Mouse (Mus musculus) intestine, postnatal 0 days (tissue): Measurements from ENCODE around the gene Dock9. TPM values are rescaled to one million over a fixed set of nuclear protein-coding genes. Genes with fewer than 3 reads are reported as not detected.
A peak's percentile ranks its signal among the peaks of the same experiment; 100 is the strongest.

Experiments
- ATAC-seq: fragments of 200-750 bp; cut with Nextera tagmentation; 2 replicates; pipeline ENCODE4 v1.8.0; 2017; ENCODE audit warnings: mild to moderate bottlenecking, moderate TSS enrichment, moderate library complexity
- H3K27ac ChIP-seq: fragments of 300-500 bp; sonication (generic); 2 replicates; pipeline ENCODE4 v1.5.1; 2014; ENCODE audit warnings: mild to moderate bottlenecking, low read depth, low read length, moderate library complexity
- H3K27me3 ChIP-seq: fragments of 300-500 bp; sonication (generic); replicated peaks from 2 replicates; pipeline ENCODE4 v1.6.1; 2014; ENCODE audit warnings: low read length, mixed read lengths; ENCODE audit not compliant: control insufficient read depth, insufficient read depth
- H3K36me3 ChIP-seq: fragments of 300-500 bp; sonication (generic); 2 replicates; pipeline ENCODE4 v1.6.1; 2014; ENCODE audit warnings: mild to moderate bottlenecking, moderate library complexity; ENCODE audit not compliant: control insufficient read depth, insufficient read depth
- H3K4me1 ChIP-seq: fragments of 300-500 bp; sonication (generic); replicated peaks from 2 replicates; pipeline ENCODE4 v1.6.1; 2014; ENCODE audit warnings: antibody characterized with exemption, low read length, mixed read lengths; ENCODE audit not compliant: control insufficient read depth, insufficient read depth
- H3K4me2 ChIP-seq: fragments of 300-500 bp; sonication (generic); replicated peaks from 2 replicates; pipeline ENCODE4 v1.6.1; 2014; ENCODE audit warnings: low read depth, mild to moderate bottlenecking, moderate library complexity
- H3K4me3 ChIP-seq: fragments of 300-500 bp; sonication (generic); 2 replicates; pipeline ENCODE4 v1.5.1; 2014; ENCODE audit warnings: low read depth, low read length
- H3K9ac ChIP-seq: fragments of 300-500 bp; sonication (generic); 2 replicates; pipeline ENCODE4 v1.6.1; 2014; ENCODE audit warnings: mild to moderate bottlenecking, low read depth, low read length
- H3K9me3 ChIP-seq: fragments of 300-500 bp; sonication (generic); 2 replicates; pipeline ENCODE4 v1.6.1; 2016; ENCODE audit warnings: mixed run types; ENCODE audit not compliant: control insufficient read depth
- CTCF ChIP-seq: sonication (generic); IDR thresholded peaks from 2 replicates; pipeline ENCODE4 v1.5.1; 2016; ENCODE audit warnings: low read depth, mild to moderate bottlenecking, control low read depth, antibody characterized with exemption, moderate library complexity
- WGBS: fragments of 180-500 bp; shearing (Covaris S2); extraction: QIAGEN DNeasy Blood & Tissue Kit; methylation state at CpG from one replicate; pipeline ENCODE4 v1.1.7; 2014; 5-methylcytosine and 5-hydroxymethylcytosine counted together
- polyA plus RNA-seq: library from polyadenylated mRNA; unstranded; fragments of >200 nt; fragmentation: Nextera tagmentation; extraction: Ambion mirVana; gene quantifications from 2 replicates; pipeline ENCODE4 v1.2.1, GENCODE M21; 2015

Gene Dock9
- polyA plus RNA-seq, 1 experiment from 2014 or later: 6.2 TPM

GRCm38 (mm10) chr14:121713166-121713829, 84.3 kb downstream of the Dock9 start:
- Histone ChIP-seq H3K36me3 (no peaks in the 10 kb centered on the region), H3K9ac (no peak overlapping the region), H3K9me3 (no peaks in the 10 kb centered on the region), H3K4me3 (no peak overlapping the region), H3K27ac (no peak overlapping the region), H3K4me1 (no peaks in the 10 kb centered on the region), H3K4me2 (no peak overlapping the region), H3K27me3 (no peaks in the 10 kb centered on the region)
- 54% methylated on average over 7 of the region's 7 CpGs for WGBS
- no peak for TF ChIP-seq CTCF
- no peak for ATAC-seq

- Histone ChIP-seq H3K4me3 (no peak overlapping the region), H3K4me2 (no peak overlapping the region), H3K36me3 (no peaks in the 10 kb centered on the region), H3K4me1 (no peaks in the 10 kb centered on the region), H3K9ac (no peak overlapping the region), H3K27me3 (no peaks in the 10 kb centered on the region), H3K27ac (no peak overlapping the region), H3K9me3 (no peaks in the 10 kb centered on the region)
- WGBS: 52% methylated on average over 14 of the region's 14 CpGs
- no peak for TF ChIP-seq CTCF
- ATAC-seq: peak; percentile 38
Observed at GRCm38 (mm10) chr14:121711089-121711826, 86.4 kb downstream of the Dock9 start.

- H3K4me2 ChIP-seq: no peak overlapping the region
- ATAC-seq: no peak
- H3K36me3 ChIP-seq: no peaks in the 10 kb centered on the region
- H3K4me1 ChIP-seq: no peaks in the 10 kb centered on the region
- no peaks in the 10 kb centered on the region for H3K27me3 ChIP-seq
- no peak overlapping the region for H3K9ac ChIP-seq
- TF ChIP-seq CTCF: no peak
- H3K9me3 ChIP-seq: no peaks in the 10 kb centered on the region
- WGBS: 66% methylated on average over 3 of the region's 3 CpGs
- no peak overlapping the region for H3K27ac ChIP-seq
- no peak overlapping the region for H3K4me3 ChIP-seq
Observed at GRCm38 (mm10) chr14:121710130-121710529, 87.5 kb downstream of the Dock9 start.

- WGBS: 58% methylated on average over 2 of the region's 2 CpGs
Observed at GRCm38 (mm10) chr14:121708244-121708643, 89.4 kb downstream of the Dock9 start.

GRCm38 (mm10) chr14:121706482-121706901, 91.1 kb downstream of the Dock9 start:
- H3K9ac ChIP-seq: no peak overlapping the region
- no peak overlapping the region for H3K4me3 ChIP-seq
- no peak overlapping the region for H3K27ac ChIP-seq
- no peaks in the 10 kb centered on the region for H3K27me3 ChIP-seq
- WGBS: 53% methylated on average over 3 of the region's 3 CpGs
- ATAC-seq: no peak
- H3K4me2 ChIP-seq: no peak overlapping the region
- no peaks in the 10 kb centered on the region for H3K9me3 ChIP-seq
- H3K36me3 ChIP-seq: no peaks in the 10 kb centered on the region
- TF ChIP-seq CTCF: no peak
- H3K4me1 ChIP-seq: no peaks in the 10 kb centered on the region

More at GRCm38 (mm10) chr14:121708244-121708643, 89.4 kb downstream of the Dock9 start:
- Histone ChIP-seq H3K9ac (no peak overlapping the region), H3K27ac (no peak overlapping the region), H3K4me2 (no peak overlapping the region), H3K9me3 (no peaks in the 10 kb centered on the region), H3K27me3 (no peaks in the 10 kb centered on the region), H3K4me3 (no peak overlapping the region), H3K4me1 (no peaks in the 10 kb centered on the region), H3K36me3 (no peaks in the 10 kb centered on the region)
- no peak for TF ChIP-seq CTCF
- ATAC-seq: no peak

GRCm38 (mm10) chr14:121705644-121706043, 92.0 kb downstream of the Dock9 start:
- 71% methylated on average over 5 of the region's 5 CpGs for WGBS
- no peaks in the 10 kb centered on the region for H3K36me3 ChIP-seq
- no peak overlapping the region for H3K4me3 ChIP-seq
- no peaks in the 10 kb centered on the region for H3K4me1 ChIP-seq
- no peak overlapping the region for H3K27ac ChIP-seq
- no peak overlapping the region for H3K4me2 ChIP-seq
- TF ChIP-seq CTCF: no peak
- no peak overlapping the region for H3K9ac ChIP-seq
- H3K27me3 ChIP-seq: no peaks in the 10 kb centered on the region
- no peaks in the 10 kb centered on the region for H3K9me3 ChIP-seq
- no peak for ATAC-seq
